Mouse (Mus musculus) left cerebral cortex, adult 2 months (tissue): ENCODE results near the gene Ano6. TPM values are rescaled to one million over a fixed set of nuclear protein-coding genes. Genes with fewer than 3 reads are reported as not detected.

Experiments
- DNase-seq, 2 experiments: peaks; one replicate each; pipeline ENCODE4 v3.0.0; 2021 to 2022; ENCODE audit warnings: low spot score in 2 of 2, mixed read lengths in 1 of 2; ENCODE audit errors: extremely low spot score in 1 of 2
- H3K27ac ChIP-seq: fragments of 200-600 bp; 2 replicates; pipeline ENCODE4 v1.8.1; 2022
- H3K4me3 ChIP-seq: fragments of 200-600 bp; 2 replicates; pipeline ENCODE4 v1.8.1; 2022
- CTCF ChIP-seq: fragments of 200-600 bp; IDR thresholded peaks from 2 replicates; pipeline ENCODE4 v1.8.1; 2022; ENCODE audit warnings: antibody characterized with exemption, mild to moderate bottlenecking, moderate library complexity
- intact Hi-C: fragments of 180-260 bp; cut with DNase I; formaldehyde crosslinking; loops from one replicate; pipeline ENCODE4 v1.15.1; 2025
- total RNA-seq, 2 experiments: library from RNA; stranded (reverse); gene quantifications; 2 replicates each; pipeline ENCODE4 v1.2.3; 2021

Gene Ano6
- total RNA-seq, 2 experiments from 2014 or later = 22.6 to 24.7 TPM

DNA sequence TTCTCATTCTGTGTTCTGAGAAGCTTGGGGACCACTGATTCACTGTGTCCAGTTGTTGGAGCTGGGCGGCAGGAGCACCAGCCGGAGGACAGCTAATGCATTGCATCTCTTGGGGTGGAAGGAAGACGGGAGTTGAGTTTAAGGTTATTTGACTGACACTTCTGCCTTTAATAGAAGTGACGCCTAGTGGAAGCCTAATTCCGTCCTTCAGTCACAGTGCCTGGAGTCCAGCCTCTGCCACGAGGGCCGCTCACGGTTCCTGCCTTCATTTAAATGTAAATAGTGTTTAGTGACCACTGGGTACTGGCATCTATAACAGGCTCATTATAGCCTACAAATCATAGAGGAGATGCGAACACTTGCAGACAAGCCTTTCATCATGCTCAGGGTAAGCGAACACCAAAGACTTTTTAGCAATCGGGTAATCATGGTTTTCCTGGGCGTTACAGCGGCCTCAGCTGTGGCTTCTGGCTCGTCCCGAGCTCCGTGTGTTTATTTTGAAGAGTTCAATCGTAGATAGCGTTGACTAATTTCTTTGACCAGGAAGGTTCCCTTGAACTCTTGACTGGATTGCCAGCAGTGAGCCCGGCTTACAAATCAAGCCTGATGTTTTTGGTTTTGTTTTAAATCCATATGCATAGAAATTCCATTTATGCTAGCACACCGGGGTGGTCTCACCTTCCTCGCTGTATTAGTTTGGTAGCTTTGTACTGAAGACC lies 10.8 kb downstream of the Ano6 start:
- no peak for TF ChIP-seq CTCF
- intact Hi-C loops = no loop called here
- Histone ChIP-seq H3K4me3 (no peak overlapping the region), H3K27ac (peak overlapping the region; percentile 9; the same call in 1 of the 2 replicates)
- no peak for DNase-seq

DNA sequence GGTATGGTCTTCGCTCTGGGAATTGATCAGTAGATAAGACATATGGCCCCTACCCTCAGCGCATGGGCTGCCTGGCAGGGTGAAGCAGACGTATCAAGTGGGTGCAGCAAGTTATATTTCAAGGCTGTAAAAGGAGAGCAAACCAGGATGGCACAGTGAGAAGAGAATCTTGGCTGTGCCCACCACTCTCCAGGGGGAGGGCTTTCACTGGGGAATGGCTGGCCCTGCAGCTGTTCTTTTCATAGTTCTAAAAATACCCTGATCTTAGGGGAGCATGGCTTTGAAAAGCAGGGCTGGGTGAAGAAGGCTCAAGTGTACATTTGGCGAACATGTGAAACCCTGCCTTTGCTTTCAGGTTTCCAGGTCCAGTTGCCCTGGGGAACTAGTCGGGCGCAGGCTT lies 11.5 kb downstream of the Ano6 start:
- Histone ChIP-seq H3K4me3 (no peak overlapping the region), H3K27ac (no peak overlapping the region; the same call in 1 of the 2 replicates)
- no peak for TF ChIP-seq CTCF
- intact Hi-C loops = no loop called here
- DNase-seq = no peak

DNA sequence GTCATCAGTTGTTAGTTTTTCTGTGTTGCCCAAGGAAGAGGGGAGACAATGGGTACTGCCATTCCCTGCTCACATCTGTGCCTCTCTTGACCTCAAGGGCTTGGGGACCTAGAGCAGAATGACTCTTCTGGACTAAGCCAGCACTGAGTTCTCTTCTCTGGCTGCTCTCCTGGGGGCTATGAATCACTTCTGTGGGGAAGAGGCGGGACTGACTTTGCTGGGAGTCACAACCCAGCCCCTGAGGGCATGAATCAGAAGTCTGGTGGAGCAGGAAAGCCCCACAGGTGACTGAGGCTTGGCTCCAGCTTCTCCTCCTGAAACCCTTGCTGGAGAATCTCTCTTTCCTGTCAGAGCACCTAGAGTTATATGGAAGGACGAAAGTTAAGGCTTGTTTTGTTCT lies 12.1 kb downstream of the Ano6 start:
- intact Hi-C loops = no loop called here
- no peak for DNase-seq
- no peak for TF ChIP-seq CTCF
- no peak overlapping the region for H3K4me3 ChIP-seq
- H3K27ac ChIP-seq = 0 out of 2 replicates have a peak overlapping the region, but pooled peaks have one; percentile 38

DNA sequence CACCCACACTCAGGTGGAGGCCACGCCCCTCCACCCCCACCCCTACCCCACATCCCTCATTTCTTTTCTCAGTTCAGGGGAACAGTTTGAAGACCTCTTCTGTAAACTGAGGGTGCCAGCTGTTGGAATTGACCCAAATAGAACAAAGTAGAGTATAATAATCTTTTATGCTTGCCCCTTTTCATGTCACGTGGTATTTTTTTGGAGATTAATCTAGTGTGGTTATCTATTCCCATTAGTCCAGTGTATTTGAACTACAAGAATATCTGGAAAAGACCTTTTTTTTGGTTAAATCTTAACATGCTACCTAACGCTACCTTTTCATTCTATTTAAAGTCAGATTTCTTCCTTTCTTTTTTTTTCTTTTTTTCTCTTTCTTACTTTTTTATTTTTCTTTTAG lies 12.8 kb downstream of the Ano6 start:
- intact Hi-C loops = no loop called here
- no peak overlapping the region; the same call in 1 of the 2 replicates for H3K27ac ChIP-seq
- DNase-seq = no peak
- TF ChIP-seq CTCF = no peak
- no peak overlapping the region for H3K4me3 ChIP-seq

DNA sequence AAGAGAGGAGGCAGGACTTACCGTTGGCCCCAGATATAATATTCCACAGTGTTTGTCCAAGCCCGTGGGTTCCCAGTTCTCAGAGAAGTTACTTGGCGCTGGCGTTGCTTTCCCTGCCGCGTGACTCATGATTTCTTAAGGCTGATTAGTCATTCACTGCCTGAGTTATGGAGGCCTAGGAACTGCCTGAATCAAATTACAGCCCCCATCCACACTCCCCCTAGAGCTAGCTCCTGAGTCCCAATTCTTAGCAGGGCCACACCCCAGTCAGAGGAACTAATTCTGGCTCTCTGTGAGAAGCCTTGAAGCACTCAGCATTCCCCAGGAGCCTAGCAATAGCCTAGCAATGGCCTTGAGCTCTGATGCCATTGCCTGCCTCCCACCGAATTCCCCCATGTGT lies 13.6 kb downstream of the Ano6 start:
- TF ChIP-seq CTCF = no peak
- intact Hi-C loops = no loop called here
- H3K27ac ChIP-seq = peak overlapping the region; percentile 58
- H3K4me3 ChIP-seq = no peak overlapping the region
- peak; percentile 60 to 68 for DNase-seq

GRCm38 (mm10) chr15:95805022-95805471 lies 14.4 kb downstream of the Ano6 start:
- H3K27ac ChIP-seq = peak overlapping the region; percentile 58
- intact Hi-C loops = no loop called here

DNA sequence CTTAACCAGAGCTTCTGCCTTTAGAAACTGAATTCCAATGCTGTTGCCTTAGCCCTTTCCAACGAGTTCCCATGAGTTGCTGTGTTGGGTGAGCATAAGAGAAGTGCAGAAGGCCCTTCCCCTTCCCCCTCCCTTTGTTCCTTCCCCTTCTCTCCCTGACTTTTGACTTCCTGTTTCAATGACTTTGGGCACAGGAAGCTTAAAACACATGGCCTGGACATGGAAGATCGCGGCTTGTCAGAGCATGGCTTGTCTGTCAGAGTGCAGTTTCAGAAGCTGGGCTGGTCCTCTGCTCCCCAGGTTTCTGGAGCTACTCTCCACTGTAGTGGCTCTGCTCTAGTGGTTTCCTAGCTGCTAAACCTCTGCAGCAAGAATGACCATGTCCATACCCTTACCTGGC lies 17.3 kb downstream of the Ano6 start:
- no peak for TF ChIP-seq CTCF
- intact Hi-C loops = no loop called here
- Histone ChIP-seq H3K27ac (no peak overlapping the region), H3K4me3 (no peak overlapping the region)
- DNase-seq = no peak

More at GRCm38 (mm10) chr15:95805022-95805471, 14.4 kb downstream of the Ano6 start:
- H3K4me3 ChIP-seq = no peak overlapping the region
- no peak for DNase-seq
- TF ChIP-seq CTCF = no peak

DNA sequence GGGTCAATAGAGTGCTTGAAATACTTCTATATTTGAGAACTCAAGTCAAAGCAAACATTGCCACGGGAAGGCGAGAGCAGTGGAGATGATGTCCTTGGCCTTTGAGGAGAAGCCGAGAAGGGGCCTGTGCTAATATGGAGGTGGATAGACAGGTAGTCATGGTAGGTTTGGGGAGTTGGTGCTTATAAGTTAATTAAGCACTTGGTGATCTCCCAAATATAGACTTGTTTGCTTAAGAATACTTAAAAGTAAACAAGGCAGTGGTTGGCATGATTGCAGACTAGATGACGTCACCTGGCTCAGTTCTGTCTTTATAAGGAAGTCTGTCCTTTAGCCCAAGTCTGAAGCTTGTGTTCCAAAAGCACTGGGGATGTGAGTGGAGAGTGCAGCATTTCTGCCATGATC lies 19.7 kb downstream of the Ano6 start:
- no peak for TF ChIP-seq CTCF
- no peak overlapping the region for H3K4me3 ChIP-seq
- intact Hi-C loops = no loop called here
- no peak for DNase-seq
- no peak overlapping the region for H3K27ac ChIP-seq

DNA sequence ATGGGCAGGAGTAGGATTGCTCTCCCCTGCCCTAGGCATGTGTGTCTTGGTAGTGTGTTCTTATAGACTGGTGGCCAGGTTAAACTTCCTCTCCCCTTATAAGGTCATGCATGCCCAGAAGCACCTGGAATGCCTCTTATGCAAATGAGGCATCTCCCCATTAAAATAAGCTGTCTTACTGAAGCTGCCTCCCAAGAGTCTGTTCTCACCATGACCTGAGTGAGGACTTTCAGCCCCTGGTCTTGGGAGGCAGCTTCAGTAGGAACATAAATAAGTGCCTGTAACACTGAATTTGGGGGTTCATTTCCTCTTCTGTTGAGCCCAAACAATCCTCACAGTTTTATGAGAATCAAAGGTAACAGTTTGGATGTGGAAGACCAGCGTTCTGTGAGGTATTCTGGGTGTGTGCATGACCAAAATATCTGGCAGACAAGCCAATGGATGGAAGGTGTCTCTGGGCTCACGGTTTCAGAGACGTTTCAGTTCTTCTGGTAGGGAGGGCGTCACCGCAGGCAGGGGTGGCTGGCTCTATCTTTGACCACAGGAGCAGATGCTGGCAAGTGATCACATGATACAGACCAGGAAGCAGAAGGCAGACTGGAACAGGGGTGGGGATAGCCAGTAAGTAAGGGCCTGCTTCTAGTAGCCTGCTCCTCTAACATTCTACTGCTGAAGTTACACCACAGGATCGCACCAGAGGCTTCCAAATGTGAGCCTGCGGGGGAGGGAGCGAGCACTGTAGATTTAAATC lies 22.4 kb downstream of the Ano6 start:
- Histone ChIP-seq H3K4me3 (no peak overlapping the region), H3K27ac (no peak overlapping the region)
- TF ChIP-seq CTCF = no peak
- DNase-seq = no peak
- intact Hi-C loops = no loop called here

- peak; percentile 58 to 62 for DNase-seq
- Histone ChIP-seq H3K4me3 (no peak overlapping the region), H3K27ac (peak overlapping the region; percentile 1; the same call in 1 of the 2 replicates)
- no peak for TF ChIP-seq CTCF
- intact Hi-C loops = no loop called here
Observed at GRCm38 (mm10) chr15:95817501-95817900, 26.9 kb downstream of the Ano6 start.

DNA sequence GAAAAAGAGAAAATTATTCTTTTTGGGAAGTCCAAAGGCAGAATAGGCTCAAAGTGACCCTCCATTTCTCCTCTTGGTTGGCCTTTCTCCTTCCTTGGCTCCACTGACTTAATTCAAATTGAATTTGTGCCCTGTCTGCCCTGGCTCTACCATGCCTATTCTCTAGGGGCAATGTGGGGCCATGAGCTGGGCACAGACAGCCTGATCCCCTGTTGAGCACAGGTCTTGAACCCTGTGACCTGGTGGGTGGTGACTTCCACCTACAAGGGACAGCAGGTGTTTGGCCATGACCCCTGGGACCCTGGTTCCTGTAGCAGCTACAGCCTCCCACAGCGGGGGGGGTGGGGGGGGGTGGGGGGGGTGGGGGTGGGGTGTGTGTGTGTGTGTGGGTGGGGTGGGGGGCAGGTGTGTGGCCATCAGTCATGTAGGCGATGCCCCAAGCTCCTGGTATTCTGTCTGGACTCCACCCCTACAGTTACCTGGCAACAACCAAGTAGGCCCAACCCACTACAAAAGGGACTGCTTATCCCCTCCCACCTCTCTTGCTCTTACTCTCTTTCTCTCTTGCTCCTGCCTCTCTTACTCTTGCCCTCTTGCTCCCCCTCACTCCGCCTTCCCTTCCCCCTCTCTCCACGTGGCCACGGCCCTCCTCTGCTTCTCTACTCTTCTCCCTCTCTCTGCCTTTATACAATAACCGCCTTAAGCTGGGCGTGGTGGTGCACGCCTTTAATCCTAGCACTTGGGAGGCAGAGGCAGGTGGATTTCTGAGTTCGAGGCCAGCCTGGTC lies 28.8 kb downstream of the Ano6 start:
- intact Hi-C loops = no loop called here
- no peak overlapping the region for H3K27ac ChIP-seq
- no peak for TF ChIP-seq CTCF

DNA sequence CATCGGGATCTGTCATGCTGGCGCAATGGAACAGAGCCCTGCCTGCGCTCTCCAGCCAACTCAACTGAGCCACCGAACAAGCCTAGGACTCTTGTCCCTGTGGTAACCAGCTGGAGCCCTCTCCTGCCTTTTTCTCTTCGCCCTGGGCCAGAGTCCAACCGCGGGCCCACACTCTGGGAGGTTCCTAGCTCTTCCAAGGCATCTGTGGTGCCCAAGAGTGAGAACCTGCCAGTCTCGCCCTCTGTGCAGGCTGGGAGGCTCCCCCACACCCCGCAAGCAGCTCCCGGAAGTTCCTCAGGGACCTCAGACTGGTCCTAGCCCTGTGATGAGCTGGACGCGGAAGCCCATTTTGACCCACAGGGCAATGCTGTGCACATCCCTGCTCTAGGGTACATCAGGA lies 29.5 kb downstream of the Ano6 start:
- no peak for TF ChIP-seq CTCF
- intact Hi-C loops = no loop called here
- Histone ChIP-seq H3K4me3 (no peak overlapping the region), H3K27ac (no peak overlapping the region)
- no peak for DNase-seq

More for the DNA sequence above, 28.8 kb downstream of the Ano6 start:
- no peak for DNase-seq
- no peak overlapping the region for H3K4me3 ChIP-seq
